Mouse (Mus musculus) Patski (cell line): Measurements from ENCODE around the gene Insm2. TPM values are rescaled to one million over a fixed set of nuclear protein-coding genes. Genes with fewer than 3 reads are reported as not detected.
A peak's percentile ranks its signal among the peaks of the same experiment; 100 is the strongest.
"Not testable (repeated sequence)": the region's sequence is repeated elsewhere in the genome, so short reads cannot be mapped to it uniquely, and the experiment has no call there.

Experiments used
- ATAC-seq: fragments of 100-300 bp; one replicate; pipeline ENCODE4 v1.8.0; 2021
- CTCF ChIA-PET: fragments of 350-600 bp; sonication (Branson Sonifier 250); formaldehyde crosslinking; loops from one replicate; lab custom pipeline; 2022; ENCODE audit warnings: inconsistent platforms; lab: Charles Lee
- POLR2A ChIA-PET: fragments of 350-600 bp; sonication (Branson Sonifier 250); formaldehyde crosslinking; loops from one replicate; lab custom pipeline; 2022; ENCODE audit warnings: antibody characterized with exemption, inconsistent platforms; lab: Charles Lee
- DNase-seq: peaks from one replicate; pipeline ENCODE4 v3.0.0-alpha.2; 2011; ENCODE audit warnings: low read depth, low spot score
- H3K27me3 ChIP-seq: fragments of 371-371 bp; one replicate; pipeline ENCODE4 v1.5.1; 2021
- CTCF ChIP-seq: fragments of 100-300 bp; IDR thresholded peaks from one replicate; pipeline ENCODE4 v1.5.1; 2021
- in situ Hi-C: fragments of 300-500 bp; cut with MboI; formaldehyde crosslinking; loops from 3 replicates; pipeline ENCODE4 v1.11.1; 2018; ENCODE audit warnings: low pct_unique_long_range_greater_than_20kb, mixed read lengths
- polyA plus RNA-seq: library from polyadenylated mRNA; unstranded; gene quantifications from one replicate; pipeline ENCODE4 v1.2.3, GENCODE M21; 2021

Insm2 gene
- 0.03 TPM for polyA plus RNA-seq

GRCm38 (mm10) chr12:55598887-55599561 lies at the start of gene Insm2:
Gene Insm2, plus strand, starts transcription at chr12:55599427.
- ChIA-PET POLR2A (no interaction called here), CTCF (no interaction called here)
- no peak for ATAC-seq
- in situ Hi-C loops: no loop called here
- TF ChIP-seq CTCF: no peak
- H3K27me3 ChIP-seq: no peaks in the 10 kb centered on the region
- DNase-seq: no peak

- POLR2A ChIA-PET, in situ Hi-C loops, H3K27me3 ChIP-seq, ATAC-seq, CTCF ChIA-PET, DNase-seq: not testable (repeated sequence)
These were observed 44.3 kb upstream of the Insm2 start for GRCm38 (mm10) chr12:55554901-55555300.

GRCm38 (mm10) chr12:55557866-55558265 lies 41.4 kb upstream of the Insm2 start:
- TF ChIP-seq CTCF: no peak
- ChIA-PET CTCF (no interaction called here), POLR2A (no interaction called here)
- in situ Hi-C loops: no loop called here
- no peak for DNase-seq
- no peaks in the 10 kb centered on the region for H3K27me3 ChIP-seq
- ATAC-seq: no peak

GRCm38 (mm10) chr12:55559184-55559855 lies 39.9 kb upstream of the Insm2 start:
- no peak for TF ChIP-seq CTCF
- ATAC-seq: no peak
- DNase-seq: no peak
- ChIA-PET POLR2A (no interaction called here), CTCF (no interaction called here)
- in situ Hi-C loops: no loop called here
- no peaks in the 10 kb centered on the region for H3K27me3 ChIP-seq

- ATAC-seq (no peak), DNase-seq (no peak)
- ChIA-PET POLR2A (no interaction called here), CTCF (no interaction called here)
- H3K27me3 ChIP-seq: no peaks in the 10 kb centered on the region
- no peak for TF ChIP-seq CTCF
- in situ Hi-C loops: no loop called here
These were observed 39.1 kb upstream of the Insm2 start for GRCm38 (mm10) chr12:55560025-55560690.

- POLR2A ChIA-PET: no interaction called here
- CTCF ChIA-PET: no interaction called here
- no peak for TF ChIP-seq CTCF
- peaks cover 20% of the 10 kb centered on the region for H3K27me3 ChIP-seq
- no peak for ATAC-seq
- in situ Hi-C loops: no loop called here
- DNase-seq: no peak
These were observed 35.5 kb upstream of the Insm2 start for GRCm38 (mm10) chr12:55563742-55564141.

GRCm38 (mm10) chr12:55564187-55564963 lies 34.9 kb upstream of the Insm2 start:
- peaks cover 20% of the 10 kb centered on the region for H3K27me3 ChIP-seq
- POLR2A ChIA-PET: no interaction called here
- DNase-seq (no peak), ATAC-seq (no peak)
- CTCF ChIA-PET: interaction anchor here (1.3 kb wide), 1 partner anchor 12 kb away, joined by 5 read pairs; no protein-coding TSS in a partner anchor
- TF ChIP-seq CTCF: peak; percentile 14
- in situ Hi-C loops: no loop called here

- in situ Hi-C loops: no loop called here
- CTCF ChIA-PET: interaction anchor here (1.3 kb wide), 1 partner anchor 11 kb away, joined by 5 read pairs; no protein-coding TSS in a partner anchor
- no peak for TF ChIP-seq CTCF
- H3K27me3 ChIP-seq: peaks cover 20% of the 10 kb centered on the region
- no peak for DNase-seq
- POLR2A ChIA-PET: no interaction called here
- no peak for ATAC-seq
These were observed 34.0 kb upstream of the Insm2 start, which contains the start of gene Aldoart2 for GRCm38 (mm10) chr12:55565206-55565605. Gene Aldoart2, plus strand, starts transcription at chr12:55565239.

- no peak for TF ChIP-seq CTCF
- POLR2A ChIA-PET: no interaction called here
- in situ Hi-C loops: no loop called here
These were observed 33.4 kb upstream of the Insm2 start for GRCm38 (mm10) chr12:55565867-55566266.

GRCm38 (mm10) chr12:55566837-55567236 lies 32.4 kb upstream of the Insm2 start:
- POLR2A ChIA-PET: no interaction called here
- ATAC-seq (no peak), DNase-seq (no peak)
- CTCF ChIA-PET: no interaction called here
- no peak for TF ChIP-seq CTCF
- H3K27me3 ChIP-seq: peaks cover 20% of the 10 kb centered on the region
- in situ Hi-C loops: no loop called here

More at GRCm38 (mm10) chr12:55565867-55566266, 33.4 kb upstream of the Insm2 start:
- ATAC-seq (no peak), DNase-seq (no peak)
- CTCF ChIA-PET: no interaction called here
- peaks cover 20% of the 10 kb centered on the region for H3K27me3 ChIP-seq
